Mouse (Mus musculus) layer of hippocampus, adult 18-20 months (tissue): ENCODE measurements around the gene Grin2a. TPM values are rescaled to one million over a fixed set of nuclear protein-coding genes. Genes with fewer than 3 reads are reported as not detected.

Experiments used
- DNase-seq, 2 experiments: peaks; one replicate each; pipeline ENCODE4 v3.0.0; 2022; ENCODE audit warnings: low spot score in 2 of 2
- long read RNA-seq: library from polyadenylated mRNA; stranded (forward); transcript quantifications from one replicate; pipeline ENCODE4 v2.0.0, GENCODE M21; 2021
- total RNA-seq, 2 experiments: library from RNA; stranded (reverse); gene quantifications; 2 replicates each; pipeline ENCODE4 v1.2.3; 2021

Grin2a gene
- 100 to 1,000 TPM; 327 to 355 TPM for total RNA-seq
- long read RNA-seq, partial matches to known transcripts = 0 of 45 reads
- long read RNA-seq, other reads (novel, unspliced or antisense) = 45 of 45 reads

DNA sequence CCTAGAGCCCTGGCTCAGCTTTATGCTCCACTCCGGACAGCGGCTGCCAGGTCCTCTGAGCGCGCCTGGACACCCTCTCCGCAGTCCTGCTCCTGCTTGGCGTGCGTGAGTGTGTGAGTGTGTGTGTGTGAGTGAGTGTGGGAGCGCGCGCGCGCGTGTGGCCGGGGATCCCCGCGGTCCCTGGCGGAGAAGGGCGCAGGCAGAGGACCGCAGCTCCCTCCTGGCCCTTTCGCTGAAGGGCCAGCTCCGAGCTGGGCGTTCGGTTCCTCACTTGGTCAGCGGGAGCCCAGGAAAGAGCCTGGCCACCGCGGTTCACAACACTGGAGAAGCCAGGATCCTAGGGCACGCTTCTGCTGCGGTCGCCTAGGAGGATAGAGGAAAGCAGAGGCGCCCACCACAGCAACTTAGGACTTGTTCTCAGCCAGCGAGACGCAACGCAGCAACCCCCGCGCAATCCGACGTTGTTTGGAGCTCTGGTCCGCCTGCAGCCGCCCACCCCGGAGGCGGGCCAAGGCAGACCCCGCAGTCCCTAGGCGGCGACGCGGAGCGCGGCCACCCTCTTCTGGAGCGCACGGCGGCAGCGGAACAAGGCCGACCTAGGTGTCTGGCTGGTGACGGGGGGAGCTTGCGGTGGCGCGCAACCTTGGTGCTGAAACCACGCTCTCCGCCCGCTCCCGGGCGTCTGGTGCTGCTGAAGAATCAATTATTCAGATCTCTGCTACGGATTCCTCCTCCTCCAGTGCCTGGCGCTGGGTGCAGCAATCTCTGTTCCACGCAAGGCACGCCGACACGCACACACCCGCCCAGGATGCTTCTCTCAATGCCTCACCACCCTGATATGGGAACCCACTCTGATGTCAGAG lies at the start of gene Grin2a:
TSS of gene Grin2a (minus strand) at position 610 of the 863 bp plus-strand sequence.
- peak; percentile 70 to 84 for DNase-seq

DNA sequence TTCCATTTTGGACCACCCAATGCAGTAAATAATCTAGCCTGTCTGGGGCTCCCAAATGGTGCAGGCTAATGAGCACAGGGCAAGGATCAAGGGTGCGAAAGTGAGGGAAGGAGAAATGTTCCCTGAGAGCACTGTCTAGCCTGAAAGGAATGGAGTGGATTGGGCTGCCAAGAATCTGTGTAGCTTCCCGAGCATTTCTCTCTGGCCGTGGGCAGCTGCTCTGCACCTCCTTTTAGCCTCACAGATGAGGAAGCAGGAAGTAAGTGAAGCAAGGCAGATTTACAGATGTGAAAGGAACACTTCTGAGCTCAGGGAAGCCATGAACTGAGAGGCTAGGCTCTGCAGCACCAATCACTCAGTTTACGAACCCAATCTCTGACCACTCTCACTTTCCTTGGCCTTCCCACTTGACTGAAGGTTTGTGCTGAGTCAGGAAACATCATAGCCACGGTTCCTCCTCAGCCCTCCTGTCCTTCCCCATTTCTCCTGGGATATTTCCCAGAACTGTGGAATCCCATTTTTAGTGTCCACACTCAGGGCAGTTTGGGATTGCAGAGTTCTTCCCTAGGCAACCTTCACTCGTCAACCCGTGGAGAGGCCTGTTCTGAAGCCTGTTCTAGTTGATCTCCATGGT lies 40.3 kb upstream of the Grin2a start:
- DNase-seq = no peak

DNA sequence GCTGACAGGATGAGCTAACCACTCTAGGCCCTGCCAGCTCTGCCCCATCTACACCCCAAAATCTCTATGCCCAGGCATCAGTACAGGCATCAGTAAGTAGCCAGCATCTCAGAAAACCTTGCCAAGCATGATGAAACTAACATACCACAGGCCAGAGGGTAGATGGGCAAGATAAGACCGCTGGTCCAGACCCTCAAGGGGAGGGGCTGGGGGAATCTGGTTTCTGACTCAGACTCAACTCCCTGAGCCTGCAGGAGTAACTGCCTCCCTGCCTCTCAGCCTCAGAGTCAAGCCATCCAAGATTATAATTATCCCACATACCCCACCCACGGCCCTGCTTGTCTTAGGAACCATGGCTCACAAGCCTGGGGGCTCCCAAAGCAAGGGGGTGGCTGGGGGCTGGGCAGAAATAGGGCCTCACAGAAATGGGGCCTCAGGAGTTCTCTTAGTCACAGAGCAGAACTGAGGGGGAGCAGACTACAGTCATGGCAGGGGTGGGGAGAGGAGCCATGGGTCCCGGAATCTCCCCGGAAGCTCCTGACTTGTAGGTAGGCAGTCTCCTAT lies 38.1 kb upstream of the Grin2a start:
- DNase-seq = peak; percentile 37 to 71

DNA sequence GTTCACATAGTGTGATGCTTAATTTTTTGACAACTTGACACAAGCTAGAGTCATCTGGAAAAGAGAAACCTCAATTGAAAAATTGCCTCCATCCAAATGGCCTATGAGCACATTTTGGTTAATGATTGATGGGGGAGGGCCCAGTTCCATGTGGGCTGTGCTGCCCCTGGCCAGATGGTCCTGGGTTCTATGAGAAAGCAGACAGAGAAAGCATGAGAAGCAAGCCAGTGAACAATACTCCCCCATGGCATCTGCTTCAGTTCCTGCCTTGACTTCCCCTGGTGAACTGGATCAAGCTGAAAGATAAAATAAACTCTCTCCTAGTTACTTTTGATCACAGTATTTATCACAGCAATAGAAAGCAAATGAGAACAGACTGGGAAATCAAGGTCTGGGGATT lies 36.5 kb upstream of the Grin2a start:
- DNase-seq = peak; percentile 66 to 85

DNA sequence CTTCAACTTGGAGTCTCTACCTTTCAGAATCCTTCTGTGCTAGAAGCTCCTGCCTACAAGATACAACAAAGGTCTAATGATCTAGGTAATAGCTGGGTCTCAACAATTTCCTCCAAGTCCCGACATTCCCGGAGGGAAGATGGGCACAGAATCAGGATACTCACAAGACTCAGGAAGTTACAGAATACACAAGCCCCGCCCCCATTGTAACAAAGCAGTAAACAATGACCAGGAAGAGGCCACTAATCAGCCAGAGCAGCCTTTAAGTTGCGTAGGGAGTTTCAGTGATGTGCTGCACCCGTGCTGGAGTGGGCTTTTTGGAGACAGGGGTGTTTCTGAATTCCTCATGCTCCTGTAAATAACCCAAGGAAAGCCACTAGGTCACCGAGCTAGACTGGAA lies 31.4 kb upstream of the Grin2a start:
- DNase-seq = no peak

DNA sequence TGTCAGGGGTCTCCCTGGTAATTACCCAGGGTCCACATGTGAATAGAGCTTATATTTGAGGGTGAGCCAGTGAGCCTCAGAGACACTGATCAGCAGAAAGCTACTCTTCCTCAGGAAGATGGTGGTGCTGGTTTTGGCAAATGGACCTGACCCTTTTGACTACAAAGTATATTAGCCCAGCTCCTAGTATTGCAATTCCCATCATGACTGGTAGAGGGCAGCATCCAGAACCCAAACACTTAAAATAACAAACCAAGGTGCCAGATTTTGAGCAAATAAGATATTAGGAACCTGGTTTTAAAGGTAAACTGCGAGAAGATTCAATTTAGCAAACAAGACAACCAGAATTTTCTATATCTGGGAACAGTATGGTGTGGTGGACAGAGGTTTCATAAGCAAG lies 14.4 kb upstream of the Grin2a start:
- no peak for DNase-seq

DNA sequence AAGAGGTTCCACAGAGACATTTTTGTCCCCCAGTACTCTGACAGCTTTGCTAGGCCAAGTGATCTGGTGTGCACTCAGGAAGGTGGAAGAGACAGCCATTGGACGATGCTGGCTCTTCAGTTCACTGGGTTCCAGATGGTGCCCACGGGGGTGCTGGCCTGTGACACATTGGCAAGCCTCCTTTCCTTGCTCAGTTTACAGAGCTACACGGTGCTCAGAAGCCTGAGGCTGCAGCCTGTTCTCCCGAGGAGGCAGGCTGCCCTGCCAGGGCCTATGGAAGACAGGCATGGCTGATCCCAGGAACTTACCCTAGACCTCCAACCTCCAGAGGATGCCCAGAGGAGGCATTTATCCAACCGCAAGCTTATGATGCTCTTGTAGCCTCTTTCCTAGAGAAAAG lies 10.2 kb upstream of the Grin2a start:
- no peak for DNase-seq

DNA sequence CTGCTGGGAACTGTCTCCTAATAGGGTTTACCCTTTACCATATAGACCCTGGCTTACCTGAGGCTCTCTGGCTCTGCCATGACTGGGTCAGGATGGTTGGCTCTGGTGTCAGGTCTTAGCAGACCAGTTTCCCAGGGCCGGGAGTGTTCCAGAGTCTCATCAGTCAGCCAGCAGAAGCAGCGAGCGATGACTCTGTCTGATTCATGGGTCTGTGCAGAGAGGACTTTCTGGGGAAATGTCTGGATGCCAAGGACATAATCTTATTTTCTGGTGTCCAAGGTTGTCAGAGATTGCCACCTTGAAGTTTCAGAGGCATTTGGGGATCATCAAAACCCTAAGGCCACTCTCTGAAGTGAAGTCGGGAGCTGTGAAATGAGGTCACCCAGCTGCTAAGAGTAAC lies 8.7 kb upstream of the Grin2a start:
- DNase-seq = no peak

DNA sequence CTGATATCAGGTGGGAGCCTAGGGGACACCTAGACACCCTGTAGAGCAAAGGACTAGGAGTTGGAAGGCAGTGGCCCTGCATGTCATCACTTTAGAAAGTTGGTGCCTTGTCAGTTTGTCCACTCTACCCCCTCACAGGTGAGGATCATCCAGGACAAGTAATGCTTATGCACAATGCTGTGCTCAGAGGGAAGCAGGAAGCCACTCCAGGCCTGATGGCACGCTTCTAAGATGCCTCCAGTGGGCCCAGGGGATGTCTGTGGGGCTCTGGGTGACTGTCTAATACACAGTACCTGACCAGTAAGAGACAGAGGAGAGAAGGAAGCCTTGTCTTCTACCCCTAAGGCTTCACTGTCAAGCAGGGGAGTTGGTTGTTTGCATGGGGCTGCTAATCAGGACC lies 7.6 kb upstream of the Grin2a start:
- no peak for DNase-seq

DNA sequence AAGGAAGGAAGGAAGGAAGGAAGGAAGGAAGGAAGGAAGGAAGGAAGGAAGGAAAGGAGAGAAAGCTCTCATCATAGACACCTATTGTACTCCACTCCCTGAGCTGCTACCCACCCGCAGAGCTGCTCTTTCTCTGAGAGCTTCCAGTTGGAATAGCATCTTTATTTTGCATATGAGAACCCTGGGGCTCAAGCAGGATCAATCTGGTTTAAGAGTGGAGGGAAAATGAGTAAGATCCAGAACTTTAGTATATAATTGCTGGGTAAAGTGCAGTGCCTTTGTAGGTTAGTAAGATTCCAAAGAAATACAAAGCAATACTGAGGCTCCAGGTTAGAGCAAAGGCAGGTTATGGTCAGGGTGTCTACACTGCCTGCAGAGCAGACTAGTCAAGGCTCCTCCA lies 6.2 kb upstream of the Grin2a start:
- DNase-seq = no peak

DNA sequence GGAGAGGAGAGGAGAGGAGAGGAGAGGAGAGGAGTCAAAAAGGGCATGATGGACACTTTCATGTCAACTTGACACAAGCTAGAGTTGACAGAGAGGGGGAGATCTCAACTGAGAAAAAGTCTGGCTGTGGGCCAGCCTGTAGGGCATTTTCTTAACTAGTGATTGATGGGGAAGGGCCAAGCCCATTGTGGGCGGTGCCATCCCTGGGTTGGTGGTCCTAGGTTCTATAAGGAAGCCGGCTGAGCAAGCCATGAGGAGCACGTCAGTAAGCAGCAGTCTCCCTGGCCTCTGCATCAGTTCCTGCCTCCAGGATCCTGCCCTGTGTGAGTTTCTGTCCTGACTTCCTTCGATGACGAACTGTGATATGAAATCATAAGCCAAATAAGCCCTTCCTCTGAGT lies 4.6 kb upstream of the Grin2a start:
- no peak for DNase-seq

DNA sequence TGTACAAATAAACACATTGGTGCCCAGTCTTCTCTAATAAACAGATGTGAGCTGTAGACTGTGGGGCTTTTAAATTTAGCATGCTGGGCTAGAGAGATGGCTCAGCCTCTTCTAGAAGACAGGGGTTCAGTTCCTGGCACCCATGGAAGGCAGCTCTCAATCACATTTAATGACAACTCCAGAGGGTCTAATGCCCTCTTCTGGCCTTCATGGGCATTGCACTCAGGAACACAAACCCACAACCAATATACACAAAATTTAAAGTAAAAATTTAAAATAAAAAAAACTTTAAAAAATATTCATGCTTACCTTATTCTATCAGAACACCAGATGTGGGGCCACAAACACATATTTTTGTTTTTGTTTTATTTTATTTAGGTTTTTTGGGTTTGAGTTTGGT lies 2.6 kb upstream of the Grin2a start:
- DNase-seq = no peak

DNA sequence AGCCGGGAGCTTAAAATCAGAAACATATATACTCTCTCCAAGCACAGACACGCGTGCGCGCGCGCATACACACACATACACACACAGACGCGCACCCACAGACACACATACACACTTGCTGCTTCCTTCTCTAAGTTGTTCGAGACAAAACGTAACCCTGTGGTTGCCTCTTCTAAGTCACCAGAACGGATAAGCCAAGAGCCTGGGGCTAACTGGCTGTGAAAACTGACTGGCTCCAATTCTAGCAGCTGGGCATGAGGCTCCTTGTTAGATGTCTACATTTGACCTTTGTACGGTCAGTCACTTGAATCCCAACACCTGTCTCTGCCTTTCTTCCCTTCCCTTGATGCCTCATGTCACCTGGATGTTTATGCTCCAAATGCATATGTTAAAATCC lies 452 bp upstream of the Grin2a start:
- no peak for DNase-seq

DNA sequence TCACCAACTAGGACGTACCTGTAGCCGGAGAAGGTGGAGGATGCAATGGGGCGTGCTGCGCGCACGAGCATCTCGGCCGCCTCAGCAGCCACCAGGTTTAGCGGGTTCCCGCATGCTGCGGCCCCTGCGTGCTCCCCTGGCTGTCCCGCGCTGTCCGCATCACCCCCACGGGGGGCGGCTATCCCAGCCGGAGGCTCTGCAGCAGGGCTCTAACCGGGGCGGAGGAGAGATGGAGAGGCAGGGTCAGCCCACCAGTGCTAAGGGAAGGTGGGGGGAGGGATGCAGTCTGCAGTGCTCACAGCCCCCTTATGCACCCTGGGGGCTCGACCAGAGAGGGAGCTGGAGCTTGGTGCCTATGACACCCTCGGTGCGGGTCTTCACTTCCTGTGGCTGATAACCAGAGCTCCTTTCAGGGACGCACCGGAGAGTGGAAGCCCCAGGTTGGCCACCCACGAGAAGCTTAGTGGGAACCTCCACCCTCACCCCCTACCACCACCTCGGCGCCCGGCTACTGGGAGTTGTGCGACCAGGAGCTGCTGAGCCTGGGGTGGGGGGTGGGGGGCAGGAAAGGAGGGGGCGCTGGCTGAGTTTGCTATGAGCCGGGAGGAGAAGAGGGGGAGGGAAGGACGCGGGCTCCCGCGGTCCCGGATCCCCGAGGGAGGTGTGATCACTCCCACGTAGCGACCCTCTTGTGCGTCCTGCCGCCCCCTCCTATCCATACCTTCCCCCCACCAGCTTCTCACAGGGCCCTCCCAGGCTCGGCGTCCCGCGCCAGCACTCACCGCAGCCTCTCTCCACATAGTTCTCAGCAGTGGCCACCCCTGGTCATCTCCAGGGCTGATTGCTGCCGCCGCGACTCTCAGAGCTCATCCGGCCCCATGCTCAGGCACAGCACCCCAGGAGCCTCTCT lies 1.1 kb downstream of the Grin2a start:
- peak in 1 of 2 experiments; percentile 62 for DNase-seq

DNA sequence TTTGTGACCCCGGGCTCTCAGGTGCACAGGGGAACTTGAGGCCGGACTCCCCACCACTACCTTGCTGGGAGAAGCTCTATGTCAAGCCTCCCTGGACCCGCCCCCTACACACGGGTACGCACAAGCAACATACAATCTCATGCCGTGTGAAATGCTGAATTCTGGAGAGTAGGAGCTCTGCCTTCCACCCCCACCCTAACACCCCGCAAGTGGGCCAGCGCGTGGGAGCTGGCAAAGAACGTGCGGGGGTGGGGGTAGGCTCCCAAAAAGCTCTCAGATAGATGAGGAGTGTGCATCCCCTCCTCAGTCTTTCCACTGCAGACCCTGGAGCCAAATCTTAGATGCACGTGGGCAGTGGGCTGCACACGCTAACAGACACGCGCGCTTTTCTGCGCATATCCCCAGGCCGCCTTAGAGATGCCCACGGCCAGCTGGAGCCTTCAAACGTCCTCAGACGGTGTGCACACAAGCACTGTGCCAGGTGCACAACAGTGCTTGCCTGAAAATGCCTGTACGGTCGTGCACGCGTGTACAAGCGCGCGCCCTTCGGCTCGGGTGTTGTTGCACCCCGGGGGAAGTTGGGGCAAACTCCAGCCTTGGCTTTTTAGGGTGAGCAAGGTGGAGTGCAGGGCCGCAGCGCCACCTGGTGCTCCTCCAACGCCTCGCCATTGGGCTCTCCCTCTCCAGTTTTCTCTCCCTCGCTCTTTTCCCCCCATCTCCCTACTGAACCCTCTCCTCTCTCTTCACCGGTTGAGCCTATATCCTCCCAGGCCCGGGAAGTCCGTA lies 1.9 kb downstream of the Grin2a start:
- peak; percentile 68 to 81 for DNase-seq

DNA sequence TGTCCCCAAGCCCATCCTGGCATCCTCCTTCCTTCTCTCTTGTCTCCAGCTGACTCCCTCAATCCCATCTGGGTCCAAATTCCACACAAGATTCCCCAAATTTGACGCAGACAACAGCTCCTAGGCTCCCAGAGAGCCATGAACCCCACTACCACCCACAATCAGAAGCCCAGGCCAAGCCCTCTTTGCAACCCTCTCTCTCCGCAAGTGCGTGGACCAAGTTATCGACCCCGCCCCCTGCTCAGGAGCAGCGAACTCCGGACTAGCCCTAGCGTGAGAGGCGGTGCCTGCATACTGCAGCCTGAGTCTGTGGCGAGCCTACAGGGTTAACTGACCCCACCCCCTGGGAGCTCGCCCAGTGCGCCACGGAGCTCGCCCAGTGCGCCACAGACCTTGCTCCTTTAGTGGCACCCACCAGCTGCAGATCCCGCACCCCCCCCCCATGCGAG lies 2.6 kb downstream of the Grin2a start:
- DNase-seq = no peak

DNA sequence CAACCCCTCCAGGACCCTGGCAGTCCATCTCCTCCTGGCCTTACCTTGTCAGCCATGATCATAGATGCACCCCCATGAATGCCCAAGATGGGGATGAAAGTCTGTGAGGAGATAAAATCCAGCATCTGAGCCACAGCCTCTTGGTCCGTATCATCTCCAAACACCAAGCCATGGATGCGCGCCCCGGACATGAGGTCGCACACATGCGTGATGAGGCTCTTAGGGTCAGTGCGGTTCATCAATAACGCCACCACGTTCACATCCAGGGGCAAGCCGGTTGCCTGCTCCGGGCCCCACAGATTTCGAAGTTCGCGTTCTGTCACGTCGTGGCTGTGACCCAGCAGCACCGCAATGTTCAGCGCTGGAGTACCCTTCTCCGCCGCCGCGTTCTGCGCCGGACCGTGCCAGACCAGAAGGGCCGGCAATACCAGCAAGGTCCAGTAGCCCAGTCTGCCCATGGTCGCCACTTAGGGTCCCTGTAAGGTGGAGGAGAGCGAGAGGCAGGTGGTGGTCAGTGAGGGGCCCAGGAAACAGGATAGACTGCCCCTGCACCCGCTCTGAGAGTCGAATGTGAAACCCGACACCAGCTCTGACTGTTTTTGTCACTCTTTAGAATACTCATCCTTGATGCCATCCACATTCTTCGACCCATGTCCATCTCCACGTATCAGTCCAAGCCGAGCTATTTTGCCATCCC lies 3.1 kb downstream of the Grin2a start:
- no peak for DNase-seq

DNA sequence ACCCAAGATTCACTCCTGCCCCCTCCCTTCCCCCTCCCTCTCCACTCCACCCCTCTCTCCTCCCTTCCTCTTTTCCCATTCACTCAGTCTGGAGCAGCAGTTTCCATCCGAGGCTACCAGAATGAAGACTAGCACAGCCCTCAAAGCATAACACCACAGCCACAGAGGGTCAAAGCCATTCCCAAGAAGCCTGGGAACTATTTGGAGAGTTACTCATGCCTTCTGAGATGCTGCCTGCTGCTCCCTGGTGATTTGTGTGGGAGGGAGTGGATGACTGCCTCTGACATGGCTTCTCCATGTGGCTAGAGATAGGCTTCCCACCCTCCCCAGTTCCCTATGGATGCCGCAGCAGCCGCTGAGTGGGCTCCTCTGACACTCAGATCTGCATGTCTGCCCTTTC lies 10.3 kb downstream of the Grin2a start:
- DNase-seq = peak in 1 of 2 experiments; percentile 52

DNA sequence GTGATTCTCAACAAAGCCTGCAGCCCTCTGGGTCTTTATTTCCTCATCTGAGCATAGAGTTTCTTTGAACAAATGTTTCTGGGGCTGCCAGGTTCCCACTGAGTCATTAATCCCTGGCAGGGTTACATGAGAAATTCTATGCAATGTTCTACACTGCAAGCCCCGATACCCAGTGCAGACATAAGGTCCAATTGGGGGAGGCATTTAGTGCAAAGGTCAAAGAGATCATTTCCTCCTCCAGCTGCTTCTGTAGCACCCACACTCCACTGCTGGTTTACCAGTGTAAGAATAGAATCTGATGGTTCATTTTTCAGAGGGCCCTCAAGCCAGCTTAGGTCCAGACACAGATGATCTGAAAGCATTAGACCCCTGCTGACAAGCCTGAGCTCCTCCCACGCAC lies 14.7 kb downstream of the Grin2a start:
- DNase-seq = peak in 1 of 2 experiments; percentile 55

DNA sequence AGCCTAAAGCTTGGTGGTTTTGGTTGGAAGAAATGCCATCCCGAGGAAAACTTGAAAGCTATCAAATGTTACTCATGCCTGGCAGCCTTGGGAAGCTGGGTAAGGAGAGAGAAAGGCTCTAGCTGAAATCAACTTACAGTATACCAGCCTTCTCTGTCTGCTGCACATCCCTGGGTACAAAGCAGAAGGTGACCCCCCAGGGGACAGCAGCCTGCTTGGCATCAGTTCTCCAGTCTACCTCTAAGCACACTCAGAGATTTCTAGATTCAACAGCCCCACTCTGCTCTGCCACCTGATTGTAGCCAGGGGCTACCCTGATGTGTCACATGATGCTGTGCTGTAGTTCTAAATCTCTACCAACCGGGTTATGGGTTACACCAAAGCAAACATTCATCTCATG lies 17.2 kb downstream of the Grin2a start:
- DNase-seq = no peak
